27 mouse cellular contexts compared by ENCODE assay signal in the genomic region with DNA sequence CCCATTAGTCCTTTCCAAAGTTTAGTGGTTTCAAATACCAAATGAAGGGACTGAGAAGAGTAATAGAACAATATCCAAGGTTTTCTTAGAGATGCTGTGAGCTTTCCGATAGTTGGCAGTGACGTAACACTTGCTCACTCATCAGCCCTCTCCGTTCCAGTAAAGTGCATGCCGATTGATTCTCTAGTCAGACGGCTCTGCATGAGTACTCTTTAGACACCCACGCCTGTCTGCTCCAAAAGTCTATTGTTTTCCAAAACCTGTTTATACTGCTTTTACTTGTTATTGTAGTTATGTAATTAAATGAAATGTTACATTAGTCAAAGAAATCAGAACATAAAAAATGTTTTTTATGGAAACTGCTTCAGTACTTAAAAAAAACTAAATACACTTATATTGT.
"Had no signal": no experiment of that assay in that cellular context is flagged by ENCODE, and none has a peak within 500 bp of the region (broad histone marks: within the 10 kb centered on the region; RNA-seq: fewer than 3 reads in every experiment).

No protein-coding gene starts in this region.

- H3K4me3 ChIP-seq: embryonic facial prominence, embryonic 10.5 days; embryonic facial prominence, embryonic 12.5 days; embryonic facial prominence, embryonic 13.5 days; embryonic facial prominence, embryonic 15.5 days; erythroblast, embryonic 14.5 days; forebrain, embryonic 10.5 days; forebrain, embryonic 12.5 days; forebrain, embryonic 13.5 days; forebrain, embryonic 15.5 days; gastrocnemius, adult 2 months; heart, adult 2 months had no signal

- H3K9me3 ChIP-seq: embryonic facial prominence, embryonic 10.5 days; embryonic facial prominence, embryonic 12.5 days; embryonic facial prominence, embryonic 13.5 days; embryonic facial prominence, embryonic 15.5 days; forebrain, embryonic 10.5 days; forebrain, embryonic 12.5 days; forebrain, embryonic 13.5 days; forebrain, embryonic 15.5 days had no signal

- H3K4me1 ChIP-seq: embryonic facial prominence, embryonic 10.5 days; embryonic facial prominence, embryonic 12.5 days; embryonic facial prominence, embryonic 13.5 days; embryonic facial prominence, embryonic 15.5 days; forebrain, embryonic 10.5 days; forebrain, embryonic 12.5 days; forebrain, embryonic 13.5 days; forebrain, embryonic 15.5 days had no signal

- H3K27me3 ChIP-seq: embryonic facial prominence, embryonic 12.5 days; embryonic facial prominence, embryonic 13.5 days; embryonic facial prominence, embryonic 15.5 days; forebrain, embryonic 12.5 days; forebrain, embryonic 13.5 days; forebrain, embryonic 15.5 days had no signal

- ATAC-seq: forebrain, embryonic 13.5 days; forebrain, embryonic 14.5 days; forebrain, embryonic 15.5 days; forebrain, embryonic 16.5 days; forebrain, postnatal 0 days had no signal

- H3K27ac ChIP-seq: embryonic facial prominence, embryonic 10.5 days; embryonic facial prominence, embryonic 12.5 days; embryonic facial prominence, embryonic 13.5 days; embryonic facial prominence, embryonic 15.5 days; forebrain, embryonic 10.5 days; forebrain, embryonic 12.5 days; forebrain, embryonic 13.5 days; forebrain, embryonic 15.5 days; gastrocnemius, adult 2 months; heart, adult 2 months had no signal

- H3K4me2 ChIP-seq: embryonic facial prominence, embryonic 12.5 days; embryonic facial prominence, embryonic 13.5 days; embryonic facial prominence, embryonic 15.5 days; forebrain, embryonic 12.5 days; forebrain, embryonic 13.5 days; forebrain, embryonic 15.5 days had no signal

- H3K9ac ChIP-seq: embryonic facial prominence, embryonic 12.5 days; embryonic facial prominence, embryonic 13.5 days; embryonic facial prominence, embryonic 15.5 days; forebrain, embryonic 12.5 days; forebrain, embryonic 13.5 days; forebrain, embryonic 15.5 days; forebrain, postnatal 0 days had no signal

- DNase-seq: cerebellum, adult 8-10 months; cerebellum, adult 9-10 months; cerebellum, adult 9-11 months; cerebellum, postnatal 10 days; cerebellum, postnatal 14 days; cerebellum, postnatal 25 days; cerebellum, postnatal 36 days; embryo, embryonic 11 days; forebrain, postnatal 0 days; gastrocnemius, adult 2 months; gastrocnemius, postnatal 10 days; gastrocnemius, postnatal 14 days; gastrocnemius, postnatal 25 days; gastrocnemius, postnatal 36 days; heart, adult 18-20 months; heart, adult 2 months had no signal
